Mouse (Mus musculus) thymus, postnatal 0 days (tissue): ENCODE measurements at regions not wholly inside any gene's neighbourhood (a gene's known extent, or its start where the extent isn't known, plus 50 kb on each side); places are given as distances from the start of the nearest gene placed in this dataset.

ENCODE experiments used
- DNase-seq: peaks from one replicate; pipeline ENCODE4 v3.0.0-alpha.2; 2015; ENCODE audit warnings: low spot score

DNA sequence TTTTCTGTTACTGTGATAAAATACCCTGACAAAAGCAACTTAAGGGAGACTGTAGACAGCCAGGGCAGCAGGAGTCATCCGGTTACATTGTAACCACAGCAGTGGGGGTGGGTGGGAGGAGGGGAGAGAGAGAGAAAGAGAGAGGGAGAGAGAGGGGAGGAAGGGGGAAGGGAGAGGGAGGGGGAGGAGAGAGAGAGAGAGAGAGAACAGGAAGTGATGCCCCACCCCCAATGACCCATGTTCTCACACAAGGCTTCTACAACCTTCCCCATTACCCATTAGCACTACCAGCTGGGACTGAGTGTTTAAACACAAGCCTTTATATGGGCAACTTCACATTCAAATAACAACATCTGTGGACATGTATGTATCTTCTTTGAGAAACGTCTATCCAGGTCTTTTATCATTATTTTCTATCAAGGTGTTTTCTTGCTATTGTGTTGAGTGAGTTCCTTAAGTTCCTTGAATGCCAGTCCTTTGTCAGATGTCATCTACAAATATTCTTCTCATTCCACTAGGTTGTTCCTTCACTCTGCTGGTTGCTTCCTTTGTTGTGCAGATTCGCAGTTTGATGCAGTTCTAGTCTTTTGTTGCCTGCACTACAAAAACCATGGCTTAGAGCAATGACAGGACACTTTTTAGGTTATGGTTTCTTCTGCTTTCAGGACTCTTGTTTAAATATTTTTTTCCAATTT is 274.7 kb upstream of the Ddx18 start:
- peak; percentile 56 for DNase-seq

GRCm38 (mm10) chr1:121833559-121833958 is 265.8 kb upstream of the Ddx18 start:
- DNase-seq, result no peak

DNA sequence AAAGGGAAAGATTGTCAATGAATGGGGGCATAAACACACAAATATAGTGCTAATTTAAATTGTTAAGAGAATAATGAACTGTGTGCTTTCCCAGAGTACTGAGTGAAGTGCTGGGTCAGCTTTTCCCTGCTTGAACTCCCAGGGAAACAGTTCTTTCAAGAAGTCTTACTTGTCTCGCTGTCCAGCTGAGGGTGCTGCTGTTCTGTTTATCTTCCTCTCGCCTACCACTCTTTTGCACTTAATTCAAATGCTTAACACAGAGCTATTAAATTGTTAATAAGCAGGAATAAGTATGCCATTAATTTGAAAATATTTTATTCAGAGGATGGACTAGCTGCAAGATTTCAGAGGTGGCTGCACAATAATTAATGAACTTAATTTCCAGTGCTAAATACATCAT is 262.5 kb upstream of the Ddx18 start:
- DNase-seq, result no peak

GRCm38 (mm10) chr1:121822950-121823349 is 255.2 kb upstream of the Ddx18 start:
- no peak for DNase-seq

DNA sequence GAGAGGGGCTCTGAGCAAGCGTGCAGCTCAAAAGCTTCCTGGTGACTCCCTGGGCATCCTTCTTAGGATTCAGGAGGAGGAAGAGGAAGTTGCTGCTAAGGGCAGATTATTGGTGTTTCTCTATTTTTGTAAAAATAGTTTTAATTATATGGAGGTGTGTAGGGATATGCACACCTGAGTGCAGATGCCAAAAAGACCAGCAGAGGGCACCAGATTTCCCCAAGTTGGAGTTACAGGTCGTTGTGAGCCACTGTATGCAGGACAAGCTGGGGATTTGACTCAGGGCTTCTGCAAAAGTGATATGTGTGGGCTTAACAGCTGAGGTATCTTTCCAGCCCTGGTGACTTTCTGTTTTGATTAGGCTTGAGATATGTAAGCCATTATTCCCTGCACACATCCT is 235.5 kb upstream of the Ddx18 start:
- DNase-seq, result peak; percentile 41

DNA sequence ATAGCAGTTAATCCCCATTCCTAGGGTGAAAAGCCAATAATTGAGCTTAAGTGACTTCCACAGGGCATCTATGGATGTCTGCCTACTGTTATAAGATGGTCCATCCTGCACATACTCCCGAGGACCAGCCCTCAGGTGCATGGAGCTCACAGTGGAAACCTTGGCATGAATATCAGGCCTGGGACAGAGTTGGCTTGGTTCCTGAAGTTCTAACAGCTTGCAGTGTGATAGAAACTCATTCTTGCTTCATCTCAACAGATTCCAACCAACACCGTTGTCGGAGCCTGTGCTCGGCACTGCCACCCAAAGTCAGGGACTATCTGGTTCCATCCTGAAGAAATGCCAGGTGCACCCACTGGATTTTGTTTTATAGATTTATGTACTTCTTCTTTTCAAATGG is 234.7 kb upstream of the Ddx18 start:
- DNase-seq, result no peak

DNA sequence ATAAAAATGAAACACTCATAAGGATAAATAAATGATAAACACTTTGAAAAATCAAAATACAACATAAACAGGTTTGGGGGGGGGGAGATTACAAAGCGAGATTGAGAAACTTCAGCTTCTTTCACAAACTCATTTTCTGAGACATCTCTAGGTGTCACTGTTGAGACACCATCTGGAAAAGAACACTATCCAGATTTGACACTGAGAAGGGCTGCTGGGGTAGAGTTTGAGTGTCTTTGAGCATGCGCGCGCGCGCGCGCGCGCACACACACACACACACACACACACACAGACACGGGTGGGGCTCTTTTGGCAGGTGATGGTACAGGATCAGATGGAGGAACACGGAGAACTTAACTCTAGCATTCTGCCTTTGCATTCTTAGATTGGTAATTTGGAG is 230.7 kb upstream of the Ddx18 start:
- peak; percentile 58 for DNase-seq

- no peak for DNase-seq
These were observed 227.4 kb upstream of the Ddx18 start for GRCm38 (mm10) chr1:121795024-121795786.

- DNase-seq, result no peak
These were observed 217.8 kb upstream of the Ddx18 start for GRCm38 (mm10) chr1:121785631-121786030.

- DNase-seq, result no peak
These were observed 206.2 kb upstream of the Ddx18 start for GRCm38 (mm10) chr1:121773988-121774387.

DNA sequence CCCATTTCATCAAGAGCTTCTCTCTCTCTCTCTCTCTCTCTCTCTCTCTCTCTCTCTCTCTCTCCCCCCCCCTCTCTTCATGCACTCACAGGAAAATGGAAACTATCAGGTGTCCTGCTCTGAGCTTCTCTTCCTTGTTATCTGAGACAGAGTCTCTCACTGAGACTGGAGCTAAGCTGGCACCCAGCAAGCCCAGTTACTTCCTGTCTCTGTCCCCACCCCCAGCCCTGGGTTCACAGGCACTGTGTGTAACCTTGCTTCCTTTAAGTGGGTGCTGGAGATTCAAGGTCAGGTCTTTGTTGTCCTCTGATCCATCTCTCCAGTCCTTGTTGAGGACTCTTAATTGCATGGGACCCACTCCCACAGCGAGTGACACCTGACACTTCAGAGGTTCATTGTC is 203.7 kb upstream of the Ddx18 start:
- peak; percentile 63 for DNase-seq

- DNase-seq, result no peak
These were observed 203.1 kb upstream of the Ddx18 start for GRCm38 (mm10) chr1:121770936-121771335.

- no peak for DNase-seq
These were observed 192.3 kb upstream of the Ddx18 start for GRCm38 (mm10) chr1:121760086-121760485.

DNA sequence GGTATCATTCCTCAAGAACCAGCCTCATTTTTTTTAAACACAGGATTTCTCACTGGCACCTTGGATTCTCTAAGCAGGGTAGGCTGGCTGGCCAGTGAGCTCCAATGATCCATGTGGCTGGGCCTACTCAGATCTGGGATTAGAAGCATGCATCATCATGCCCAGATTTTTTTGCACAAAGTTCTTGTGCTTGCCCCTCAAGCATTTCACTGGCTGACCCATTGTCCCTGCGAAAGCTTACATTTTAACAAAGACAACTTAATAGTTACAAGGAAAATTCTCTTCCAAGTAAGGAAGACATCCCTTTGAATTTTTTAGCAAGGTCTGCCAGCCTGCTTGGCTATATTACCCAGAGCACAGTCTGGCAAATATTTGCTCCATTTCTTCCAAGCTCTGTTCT is 177.4 kb upstream of the Ddx18 start:
- no peak for DNase-seq

GRCm38 (mm10) chr1:121735113-121735719 is 167.4 kb upstream of the Ddx18 start:
- DNase-seq, result no peak

GRCm38 (mm10) chr1:121734456-121735112 is 166.8 kb upstream of the Ddx18 start:
- no peak for DNase-seq

DNA sequence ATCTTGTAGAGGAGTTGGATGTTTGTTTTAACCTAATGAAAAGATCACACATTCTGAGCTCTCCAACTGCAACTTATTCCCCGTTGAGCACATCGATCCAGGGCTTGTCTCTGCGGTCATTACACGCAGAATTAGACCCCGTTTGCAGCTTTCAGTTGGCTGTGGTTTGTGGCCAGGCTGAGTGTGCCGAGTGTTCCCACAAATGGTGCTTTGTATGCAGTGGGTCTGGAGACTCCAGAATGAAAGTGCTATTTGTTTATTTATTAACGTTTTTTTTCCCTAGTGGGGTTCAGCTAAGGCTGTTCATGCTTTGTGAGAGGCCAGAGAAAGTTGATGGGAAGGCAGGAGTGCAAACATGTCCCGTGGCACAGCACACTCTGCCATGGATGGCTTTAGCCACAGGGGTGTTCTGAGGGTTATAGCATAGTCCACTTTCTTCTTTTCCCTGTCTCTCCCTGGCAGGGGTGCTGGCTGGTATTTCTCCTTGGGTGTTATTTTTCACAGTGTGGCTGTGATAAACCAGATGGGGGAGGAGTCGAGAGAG is 141.6 kb upstream of the Ddx18 start:
- no peak for DNase-seq

DNA sequence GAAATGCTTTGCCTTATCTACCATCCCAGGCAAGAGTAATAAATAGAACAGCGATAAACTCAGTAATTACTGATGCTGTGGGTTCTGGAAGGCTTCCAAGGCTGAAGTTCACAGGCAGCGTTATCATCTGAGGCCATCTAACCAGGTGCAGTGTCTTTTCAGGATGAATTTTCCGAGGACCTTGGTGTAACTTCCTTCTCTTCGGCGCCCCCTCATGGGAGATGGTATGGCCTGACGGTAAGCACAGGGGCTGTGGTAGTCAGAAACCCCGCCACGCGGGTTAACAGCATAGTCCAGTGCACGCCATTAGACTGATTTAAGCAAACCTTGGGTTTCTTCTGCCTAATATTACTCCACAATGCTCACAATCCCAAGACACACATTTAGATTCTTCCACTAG is 140.5 kb upstream of the Ddx18 start:
- peak; percentile 68 for DNase-seq

DNA sequence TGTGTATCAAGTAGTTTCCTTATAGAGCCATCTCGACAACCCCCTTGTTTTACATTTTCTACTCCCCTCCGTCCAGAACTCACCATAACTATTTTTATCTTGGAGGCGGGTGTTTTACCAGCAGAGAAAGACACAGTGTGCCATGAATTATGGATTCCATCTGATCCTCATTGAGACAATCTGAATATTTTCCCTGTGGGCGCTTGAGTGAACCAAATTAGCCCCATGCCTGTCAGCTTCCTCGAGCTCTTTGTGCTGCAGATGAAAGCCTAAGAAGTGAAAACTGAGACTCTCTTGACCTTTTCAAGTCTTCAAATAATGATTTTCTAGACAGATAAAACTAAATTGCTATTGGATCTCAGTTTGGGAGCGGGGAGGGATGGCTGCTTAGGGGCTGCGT is 134.0 kb upstream of the Ddx18 start:
- no peak for DNase-seq

- DNase-seq, result no peak
These were observed 86.1 kb upstream of the Ddx18 start for GRCm38 (mm10) chr1:121653901-121654300.

GRCm38 (mm10) chr1:121650071-121650470 is 82.3 kb upstream of the Ddx18 start:
- DNase-seq, result no peak

DNA sequence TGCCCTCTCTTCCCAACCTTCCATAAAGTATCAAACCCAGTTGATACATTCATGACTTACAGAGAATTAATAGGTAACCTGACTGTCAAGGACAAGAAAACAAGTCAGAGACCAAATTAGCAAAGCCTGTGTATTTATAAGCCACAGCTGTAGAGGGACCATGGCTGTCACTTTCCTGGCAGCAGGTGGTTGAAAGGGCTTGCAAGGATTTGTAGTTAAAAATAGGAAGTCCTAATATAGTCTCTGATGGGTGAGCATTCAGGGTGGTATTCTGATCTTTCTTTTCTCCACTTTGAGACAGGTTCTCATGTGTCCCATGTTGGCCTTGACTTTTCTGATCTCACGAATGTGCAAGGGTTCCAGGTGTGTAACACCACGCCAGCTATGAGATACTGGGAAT is 63.7 kb upstream of the Ddx18 start:
- no peak for DNase-seq
